Mouse (Mus musculus) forelimb bud, embryonic 11.5 days (tissue): ENCODE results near the gene Ssbp3.

Experiments
- DNase-seq: peaks from one replicate; pipeline ENCODE4 v3.0.0-alpha.2; 2012; ENCODE audit warnings: low read depth, low spot score

Gene Ssbp3

DNA sequence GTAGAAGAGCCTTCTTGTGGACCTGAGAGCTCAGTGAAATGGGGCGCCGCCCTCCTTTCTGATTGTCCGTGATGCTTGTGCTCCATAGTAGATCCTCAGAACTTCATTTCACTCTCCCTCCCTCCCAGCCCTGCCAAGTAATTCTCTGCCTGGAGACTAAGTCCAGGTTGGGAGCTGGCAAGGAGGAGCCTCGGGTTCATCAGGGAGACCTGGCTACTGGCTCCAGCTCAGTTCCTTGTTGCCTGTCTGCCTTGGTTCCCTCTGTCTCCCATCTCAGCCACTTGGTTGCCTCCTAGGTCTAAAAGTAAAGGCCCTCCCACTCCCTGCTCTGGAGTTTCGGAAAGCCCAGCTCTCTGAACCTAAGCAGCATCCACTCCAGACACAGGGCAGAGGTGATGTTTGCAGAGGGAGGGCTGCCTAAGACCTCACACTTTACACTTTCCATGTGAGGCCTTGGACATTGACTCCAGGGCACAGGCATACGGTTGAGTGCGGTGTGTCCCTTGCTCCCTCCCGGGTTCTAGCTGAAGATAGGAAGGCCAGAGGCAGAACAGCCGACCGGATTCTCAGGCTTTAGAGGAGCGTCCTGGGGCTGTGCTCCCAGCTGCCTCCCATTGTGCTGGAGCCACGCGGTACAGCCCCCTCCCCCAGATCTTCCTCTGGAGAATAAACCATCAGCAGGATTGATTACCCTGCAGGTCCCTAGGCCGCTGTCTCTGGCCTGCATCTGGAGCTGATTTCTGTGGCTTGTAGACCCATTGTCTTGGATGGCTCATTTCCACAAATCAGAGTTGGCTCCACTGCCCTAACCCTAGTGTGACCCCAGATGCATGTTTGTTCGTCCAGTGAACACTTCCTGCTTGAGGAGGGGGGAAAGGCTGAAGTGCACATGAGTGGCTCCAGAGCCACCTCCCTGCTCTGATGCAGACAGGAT is 75.7 kb downstream of the Ssbp3 start:
- DNase-seq: no peak

DNA sequence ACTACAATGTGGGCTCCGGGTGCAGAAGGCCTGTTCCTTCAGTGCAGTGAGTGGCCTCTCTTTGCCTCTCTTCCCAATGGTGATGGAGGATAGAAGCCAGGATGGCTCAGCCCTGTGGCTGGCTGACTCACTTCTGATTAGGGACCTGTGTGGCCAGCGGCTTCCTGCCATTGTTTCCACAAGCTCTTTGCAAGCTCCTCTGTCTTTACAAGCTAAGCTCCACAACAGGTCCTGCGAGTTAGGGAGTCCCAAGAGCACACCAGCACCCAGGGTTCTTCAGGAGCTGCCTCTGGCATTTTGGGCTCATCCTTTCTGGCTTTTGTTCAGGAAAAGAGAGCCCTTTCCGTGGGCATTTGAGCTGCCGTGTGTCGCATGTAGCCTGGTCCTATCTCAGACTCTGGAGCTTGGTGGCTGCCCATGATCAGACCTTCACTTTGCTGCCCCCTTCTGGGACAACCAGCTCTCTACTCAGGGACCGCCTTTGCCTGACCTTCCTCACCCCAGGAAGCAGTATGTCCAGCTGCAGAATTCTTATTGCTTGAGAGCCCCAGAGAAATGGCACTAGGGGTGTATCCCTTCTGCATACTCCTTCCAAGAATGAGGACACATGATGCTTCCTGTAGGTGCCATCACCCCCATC is 77.3 kb downstream of the Ssbp3 start:
- peak; percentile 57 for DNase-seq

DNA sequence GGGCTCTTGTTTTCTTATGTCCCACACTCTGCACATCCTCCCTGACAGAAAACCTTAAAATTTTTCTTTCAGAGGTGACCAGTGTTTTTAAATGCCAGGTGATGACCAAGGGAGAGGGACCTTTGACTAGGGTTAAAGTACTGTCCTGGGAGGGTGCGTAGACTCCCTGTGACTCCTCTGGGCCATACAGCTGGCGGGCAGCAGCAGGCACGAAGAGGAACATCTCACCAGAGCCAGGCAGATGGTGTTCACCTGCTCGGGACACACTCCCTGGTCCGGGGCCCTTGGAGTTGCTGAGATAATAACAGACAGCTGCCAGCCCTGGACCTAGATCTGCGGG is 78.4 kb downstream of the Ssbp3 start:
- DNase-seq: no peak

DNA sequence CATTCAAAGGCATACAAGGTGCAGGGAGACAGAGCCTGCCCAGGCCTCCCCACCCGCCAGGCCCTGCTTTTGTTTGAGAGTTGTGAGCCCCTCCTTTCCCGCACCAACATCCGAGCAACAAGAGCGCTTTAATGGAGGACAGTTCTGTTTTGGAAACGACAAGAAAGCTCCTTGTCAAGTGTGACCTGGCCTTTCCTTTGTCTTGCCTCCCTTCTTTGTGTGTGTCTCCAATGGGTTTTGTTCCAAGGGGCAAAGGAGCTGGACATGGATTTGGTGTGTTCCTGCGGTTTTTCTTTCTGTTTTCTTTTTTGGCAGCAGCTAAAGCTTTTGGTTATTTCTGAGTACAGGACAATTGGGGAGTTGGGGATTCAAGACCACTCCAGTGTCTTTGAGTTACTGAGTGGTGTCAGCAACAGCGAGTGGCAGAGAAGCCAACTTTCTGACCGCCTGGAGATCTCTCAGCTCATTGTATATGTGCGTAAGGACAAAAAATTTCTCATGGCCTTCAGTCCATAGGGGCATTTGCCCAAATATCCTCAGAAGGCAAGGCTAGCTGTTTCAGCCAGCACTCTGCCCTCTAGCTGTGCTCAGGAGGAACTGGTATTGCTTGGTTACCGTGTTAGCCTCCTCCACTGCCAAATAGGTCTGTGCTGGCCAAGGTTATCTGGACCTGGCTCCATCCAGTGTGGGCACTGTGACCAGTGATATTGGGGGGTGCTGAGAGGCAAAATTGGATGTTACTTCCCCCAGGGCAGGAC is 78.9 kb downstream of the Ssbp3 start:
- no peak for DNase-seq

DNA sequence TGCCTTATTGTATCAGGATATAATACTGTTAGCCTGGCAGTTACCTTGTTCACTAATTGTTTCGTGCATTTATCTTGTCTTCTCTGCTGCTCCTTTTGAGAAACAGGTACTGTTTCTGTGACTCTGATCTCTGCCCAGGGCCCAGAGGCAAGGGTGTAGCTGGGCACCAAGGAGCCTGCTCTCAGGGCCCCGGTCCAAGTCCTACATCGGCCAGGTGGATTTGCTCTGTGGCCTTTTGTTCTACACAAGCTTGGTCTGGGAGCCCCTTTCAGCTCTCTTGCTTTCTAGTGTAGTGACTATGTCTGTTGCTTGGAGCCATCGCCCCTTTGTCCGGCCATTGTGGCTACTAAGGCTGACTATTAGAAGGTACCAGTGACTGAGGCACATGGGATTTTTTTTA is 82.6 kb downstream of the Ssbp3 start:
- no peak for DNase-seq

DNA sequence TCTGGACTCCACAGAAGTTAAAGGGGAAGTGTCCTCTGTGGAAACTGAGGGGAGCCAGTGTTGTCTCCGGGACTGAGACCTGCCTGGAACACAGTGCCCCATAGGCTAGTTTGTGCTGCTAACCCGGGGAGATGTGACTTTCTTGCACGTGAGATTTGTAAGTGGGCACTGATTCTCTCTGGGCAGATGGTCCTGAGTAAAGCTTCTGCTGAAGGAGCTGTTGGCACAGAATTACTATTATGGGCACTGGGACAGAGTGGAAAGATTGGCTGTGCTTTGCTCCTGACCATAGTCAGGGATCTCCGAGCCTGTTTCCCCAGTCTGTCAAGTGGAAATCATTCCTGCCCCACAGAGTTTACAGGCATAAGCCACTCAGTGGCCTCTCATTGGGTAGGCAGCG is 83.8 kb downstream of the Ssbp3 start:
- DNase-seq: no peak

DNA sequence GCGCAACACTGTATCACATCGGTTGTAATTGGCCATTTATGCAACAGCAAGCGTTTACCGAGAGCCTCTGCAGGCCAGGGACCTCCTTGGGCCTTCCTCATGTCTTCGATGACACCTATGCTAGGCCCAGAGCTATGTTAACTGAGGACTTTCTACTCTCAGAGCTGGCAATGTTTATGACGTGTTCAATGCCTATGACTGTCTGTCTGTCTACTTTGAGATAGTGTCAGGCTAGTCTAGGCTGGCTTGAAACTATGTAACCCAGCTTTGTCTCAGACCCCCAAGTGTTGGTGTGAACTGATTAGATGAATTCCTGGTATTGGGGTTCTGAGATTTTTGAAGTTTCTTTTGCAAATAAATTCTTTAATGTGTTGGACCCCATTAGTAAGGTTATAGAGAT is 84.6 kb downstream of the Ssbp3 start:
- DNase-seq: no peak

DNA sequence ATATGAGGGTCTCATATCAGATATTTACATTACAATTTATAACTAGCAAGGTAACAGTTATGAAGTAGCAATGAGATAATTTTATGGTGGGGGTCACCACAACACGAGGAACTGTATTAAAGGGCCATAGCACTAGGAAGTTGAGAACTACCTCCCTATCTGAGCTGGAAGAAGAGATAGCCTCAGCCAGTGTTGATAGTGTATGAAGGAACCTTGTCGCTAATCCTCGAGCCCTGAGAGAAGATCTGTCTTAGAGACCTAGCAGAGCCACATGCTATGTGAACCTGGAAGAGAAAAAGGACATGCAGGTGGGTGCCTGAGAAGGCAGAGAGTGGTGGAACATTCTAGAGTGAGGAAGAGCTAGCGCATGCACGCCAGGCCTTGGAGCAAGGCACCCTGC is 85.0 kb downstream of the Ssbp3 start:
- DNase-seq: no peak

DNA sequence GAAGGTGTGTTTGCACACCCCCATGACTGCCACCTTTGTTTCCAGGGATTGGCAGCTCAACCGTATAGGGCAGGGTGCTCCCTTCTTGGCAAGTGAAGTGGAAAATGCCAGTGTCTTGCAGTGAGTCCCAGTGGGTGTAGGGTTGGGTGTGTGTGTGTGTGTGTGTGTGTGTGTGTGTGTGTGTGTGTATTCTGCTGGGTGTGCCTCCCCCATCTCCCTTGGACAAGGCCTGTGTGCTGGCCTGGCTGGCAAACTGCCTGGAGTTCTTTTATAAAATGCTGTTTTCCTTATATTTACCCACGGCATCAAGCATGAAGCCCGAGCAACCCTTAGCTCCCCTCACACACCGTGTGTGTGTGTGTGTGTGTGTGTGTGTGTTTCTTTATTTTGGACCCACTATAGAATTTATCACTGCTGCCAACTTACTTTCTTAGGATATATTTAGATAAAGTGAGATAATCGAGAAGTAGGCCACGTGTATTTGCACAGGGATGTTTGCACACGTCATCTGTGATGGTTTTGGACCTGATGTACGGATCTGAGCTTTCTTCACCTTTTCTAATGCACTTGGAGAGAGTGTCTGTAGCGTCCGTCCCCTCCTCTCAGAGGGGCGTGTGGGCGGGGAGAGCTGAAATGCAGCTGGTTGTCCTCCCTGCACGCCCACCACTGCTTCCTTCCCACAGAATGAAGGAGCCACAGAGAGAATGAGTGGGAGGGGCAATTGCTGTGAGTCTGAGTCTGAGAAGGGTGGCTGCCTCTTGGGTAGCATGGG is 86.0 kb downstream of the Ssbp3 start:
- no peak for DNase-seq

DNA sequence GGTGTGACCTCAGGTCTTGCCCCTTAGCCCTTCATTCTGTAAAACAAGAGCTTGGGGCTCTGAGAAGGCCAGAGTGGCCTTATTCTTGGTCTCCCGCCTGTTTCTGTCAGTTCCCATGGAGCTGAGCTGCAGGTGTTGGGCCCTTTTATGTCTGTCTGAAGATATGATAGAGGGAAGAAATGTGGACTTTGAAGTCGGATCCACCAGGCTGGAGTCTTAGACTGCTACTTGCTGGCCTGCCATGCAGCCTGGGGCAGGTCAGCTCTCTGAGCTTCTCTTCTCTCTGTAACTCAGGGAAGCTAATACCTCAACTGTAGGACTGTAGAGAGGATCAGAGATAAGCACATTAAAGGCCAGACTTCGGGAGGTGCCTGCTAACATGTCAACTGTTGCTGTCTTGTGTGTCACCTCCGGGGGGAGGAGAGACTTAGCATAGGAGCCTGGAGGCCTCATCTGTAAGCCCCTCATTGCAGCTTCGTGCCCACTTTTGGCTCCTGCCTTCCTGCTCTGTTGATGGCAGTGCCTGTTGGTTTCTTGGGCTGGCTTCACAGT is 90.8 kb downstream of the Ssbp3 start:
- no peak for DNase-seq

DNA sequence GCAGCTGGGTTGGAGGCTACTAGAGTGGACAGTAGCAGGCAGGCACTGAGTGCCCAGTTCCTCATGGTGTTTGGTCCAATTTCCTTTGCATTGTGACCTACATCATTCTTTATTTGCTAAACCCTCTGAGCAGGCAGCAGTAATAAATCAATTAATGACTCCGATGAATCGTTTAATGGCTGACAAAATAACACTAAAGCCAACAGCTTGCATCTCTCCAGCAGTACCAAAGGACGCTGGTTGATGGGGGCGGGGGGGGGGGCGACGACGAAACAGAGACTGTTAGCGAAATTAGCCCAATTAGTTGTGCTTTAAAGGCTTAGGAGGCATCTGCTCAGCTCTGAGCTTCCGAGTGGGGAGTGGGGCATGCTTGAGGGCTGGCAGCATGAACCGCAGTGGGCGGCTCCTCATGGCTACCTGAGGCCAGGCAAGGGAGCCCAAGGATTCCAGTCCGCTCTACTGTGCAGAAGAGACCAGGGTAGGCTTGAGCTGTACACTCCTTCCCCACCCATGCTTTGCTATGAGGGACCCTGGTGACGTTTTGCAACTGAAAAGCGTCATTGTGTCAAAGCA is 91.5 kb downstream of the Ssbp3 start:
- DNase-seq: no peak

DNA sequence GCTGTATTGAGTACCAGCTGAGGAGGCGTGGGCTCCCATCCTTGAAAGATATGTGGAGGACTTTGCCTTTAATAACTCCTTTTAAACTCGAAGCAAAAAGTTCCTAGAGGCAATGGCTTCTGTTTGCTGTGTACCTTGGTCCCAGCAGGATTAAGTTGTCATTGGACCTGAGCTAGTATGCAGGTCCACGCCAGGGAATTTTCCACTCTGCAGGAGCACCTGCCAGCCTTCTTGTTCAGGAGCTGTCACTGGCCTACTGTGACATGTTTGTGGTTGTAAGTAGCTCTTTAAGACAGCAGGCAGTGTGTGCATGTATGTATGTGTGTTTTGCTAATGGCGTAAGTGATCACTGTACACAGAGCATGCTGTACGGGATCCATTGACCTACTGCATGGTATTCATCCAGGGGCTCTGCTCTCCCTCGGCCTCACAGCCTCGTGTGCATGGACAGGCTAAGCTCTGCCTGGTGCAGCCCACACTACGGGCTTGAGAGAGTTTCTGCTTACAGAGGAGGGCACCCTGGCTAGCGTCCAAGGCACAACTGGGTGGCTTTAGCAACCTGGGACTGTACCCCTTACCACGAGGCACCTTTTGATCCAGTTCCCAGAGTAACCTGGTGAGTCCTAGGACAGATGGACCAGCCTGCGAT is 92.1 kb downstream of the Ssbp3 start:
- DNase-seq: no peak

DNA sequence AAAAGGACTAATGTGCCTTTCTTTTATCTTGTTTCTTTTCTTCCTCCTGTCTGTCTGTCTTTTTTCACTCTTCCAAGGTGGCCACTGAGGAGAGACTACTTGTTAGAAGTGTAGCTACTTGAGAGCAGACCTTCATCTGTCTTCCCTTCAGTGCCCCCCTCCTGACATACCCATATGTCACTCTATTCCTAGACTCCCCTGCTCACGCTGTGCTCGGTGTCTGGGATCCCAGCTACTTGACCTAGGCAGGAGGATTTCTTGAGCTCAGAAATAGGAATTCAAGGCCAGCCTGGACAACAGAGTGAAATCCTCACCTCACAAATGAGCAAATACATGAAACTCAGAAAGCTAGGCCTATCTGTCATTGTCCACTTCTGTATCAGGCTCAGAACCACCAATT is 92.7 kb downstream of the Ssbp3 start:
- DNase-seq: no peak

DNA sequence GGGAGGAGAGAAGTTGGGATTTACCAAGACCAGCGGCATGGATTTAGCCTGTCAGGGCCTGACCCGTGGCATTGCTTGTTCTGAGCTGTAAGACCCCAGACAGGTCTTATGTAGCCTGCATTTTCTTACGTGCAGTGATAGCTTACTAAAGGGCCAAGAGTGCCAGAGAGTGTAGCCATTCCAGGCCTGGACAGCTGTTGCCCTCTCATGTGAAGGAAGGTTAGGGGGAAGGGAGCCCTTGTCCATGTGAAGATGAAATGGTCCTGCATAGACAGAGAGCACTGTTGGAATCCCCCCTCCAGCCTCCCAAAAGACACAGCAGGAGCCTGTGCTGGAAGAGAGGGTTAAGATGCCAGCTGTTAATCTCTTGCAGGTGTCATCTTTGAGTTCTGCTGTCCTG is 93.3 kb downstream of the Ssbp3 start:
- no peak for DNase-seq

DNA sequence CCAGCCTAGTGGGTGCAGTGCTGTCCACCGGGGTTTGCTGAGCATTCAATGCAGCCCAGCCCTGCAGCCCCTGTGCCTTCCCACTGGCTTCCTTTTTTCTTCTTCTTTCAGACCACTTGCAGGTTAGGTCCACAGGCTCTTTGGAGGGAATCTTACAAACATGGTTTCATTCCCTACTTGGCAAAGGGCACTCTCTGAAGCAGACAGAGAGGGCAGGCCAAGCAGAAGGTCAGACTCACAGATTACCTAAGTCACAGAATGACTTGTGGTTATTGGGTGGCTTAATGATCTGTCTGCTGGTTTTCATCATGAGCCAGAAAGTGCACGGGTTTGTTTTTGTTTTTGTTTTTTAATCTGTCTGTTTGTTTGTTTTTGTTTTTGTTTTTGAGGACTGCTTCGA is 93.8 kb downstream of the Ssbp3 start:
- no peak for DNase-seq

DNA sequence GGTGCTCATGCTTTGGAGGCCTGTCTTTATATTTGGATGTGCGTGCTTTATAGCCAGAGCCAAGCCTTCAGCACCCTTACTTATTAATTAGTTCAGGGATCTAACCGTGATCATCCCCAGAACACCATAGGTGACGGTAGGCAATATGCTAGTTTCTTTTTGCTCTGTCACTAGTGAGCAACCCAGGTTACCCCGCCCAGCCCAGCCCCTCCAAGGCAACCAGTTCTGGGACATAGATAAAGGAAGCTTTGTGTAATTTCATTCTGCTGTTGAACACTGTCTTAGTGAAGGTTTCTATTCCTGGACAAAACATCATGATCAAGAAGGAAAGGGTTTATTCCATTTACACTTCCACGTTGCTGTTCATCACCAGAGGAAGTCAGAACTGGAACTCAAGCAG is 94.7 kb downstream of the Ssbp3 start:
- DNase-seq: no peak

DNA sequence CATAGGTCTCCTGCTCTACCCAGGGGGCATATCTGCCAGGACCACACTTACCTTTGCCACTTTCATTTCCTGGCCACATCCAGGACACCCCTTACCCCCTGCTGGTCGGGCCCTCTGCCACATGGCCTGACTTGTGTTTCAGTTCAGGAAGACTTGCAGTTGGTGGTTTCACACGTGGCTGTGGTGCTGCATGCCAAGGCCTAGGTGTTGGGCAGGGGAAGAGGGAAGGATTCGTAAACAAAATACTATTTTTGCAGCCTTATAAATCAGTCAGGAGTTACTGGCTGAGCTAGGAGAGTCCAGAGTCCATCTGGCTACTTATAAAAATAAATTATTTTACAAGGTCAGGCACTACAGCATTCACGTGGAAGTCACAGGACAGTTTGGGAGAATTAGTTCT is 95.7 kb downstream of the Ssbp3 start:
- no peak for DNase-seq

DNA sequence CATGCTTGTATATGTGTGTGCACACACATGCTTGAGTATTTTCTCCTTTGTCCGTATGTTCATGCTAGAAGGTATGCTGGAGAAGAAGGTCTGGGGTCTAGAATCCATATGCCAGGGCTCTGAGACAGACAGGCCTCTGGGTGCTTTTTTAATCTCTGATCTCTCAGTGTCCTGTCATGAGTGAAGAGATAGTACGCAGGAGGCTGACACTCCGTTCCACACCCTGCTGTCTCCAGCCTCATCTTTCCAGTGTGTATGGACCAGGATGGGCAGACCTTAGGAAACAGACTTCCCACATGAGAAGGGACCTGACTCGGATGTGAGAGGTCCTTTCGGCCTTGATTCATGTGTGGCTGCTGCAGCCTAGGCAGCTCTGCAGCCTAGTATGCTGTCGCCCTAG is 96.3 kb downstream of the Ssbp3 start:
- no peak for DNase-seq

DNA sequence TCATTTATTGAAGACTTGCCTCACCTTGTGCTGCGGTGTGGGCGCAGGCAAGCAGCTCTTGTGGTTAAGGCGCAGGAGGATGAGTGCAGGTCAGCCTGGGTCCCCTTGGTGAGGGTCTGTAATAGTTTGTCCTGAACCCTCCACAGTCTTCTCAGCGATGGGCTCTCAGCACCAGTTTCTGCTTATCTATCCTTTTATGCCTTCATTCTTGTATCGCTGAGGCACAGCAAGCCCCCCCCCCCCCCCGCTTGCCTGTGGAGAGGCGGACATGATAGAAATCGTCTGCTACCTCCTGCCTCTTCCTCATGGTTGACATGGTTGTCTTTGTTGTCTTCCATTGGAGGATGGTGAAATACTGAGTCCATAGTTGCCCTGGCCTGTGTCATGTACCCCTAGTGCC is 96.9 kb downstream of the Ssbp3 start:
- no peak for DNase-seq

DNA sequence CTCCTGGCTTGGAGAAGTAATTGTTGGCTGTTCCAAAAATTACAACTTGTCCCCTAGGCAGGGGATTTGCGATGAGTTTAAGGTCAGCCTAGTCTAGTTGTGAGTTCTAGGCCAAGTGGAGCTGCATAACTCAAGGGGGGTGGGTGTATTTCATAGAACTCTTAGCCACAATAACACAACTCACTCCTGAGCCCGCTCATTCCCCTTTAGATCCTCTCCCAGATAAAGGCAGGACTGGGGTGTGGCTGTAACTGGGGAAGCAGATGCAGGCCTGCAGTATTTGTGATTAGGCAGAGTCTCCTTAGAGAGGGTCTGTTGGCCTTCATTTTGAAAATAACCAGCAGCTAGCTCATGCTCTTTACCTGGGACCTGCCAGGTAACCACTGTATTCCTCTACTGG is 97.7 kb downstream of the Ssbp3 start:
- no peak for DNase-seq

DNA sequence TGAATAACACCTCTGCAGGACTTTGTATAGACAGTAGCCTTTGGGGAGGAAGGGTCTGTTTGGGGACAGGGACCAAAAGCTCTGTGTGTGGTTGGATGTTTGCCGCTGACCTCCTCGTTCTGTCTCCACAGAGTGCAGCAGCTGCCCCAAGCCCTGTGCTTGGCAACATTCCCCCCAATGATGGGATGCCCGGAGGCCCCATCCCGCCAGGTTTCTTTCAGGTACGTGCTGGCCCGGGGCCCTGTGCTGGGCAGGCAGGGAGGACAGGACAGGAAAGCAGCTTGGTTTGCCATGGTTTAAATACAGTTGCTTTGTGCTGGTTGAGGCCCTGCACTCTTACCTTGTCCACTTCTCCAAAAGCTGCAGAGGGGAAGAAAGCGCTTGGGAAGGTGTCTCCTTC is 99.0 kb downstream of the Ssbp3 start:
- DNase-seq: no peak
